Mouse (Mus musculus): ENCODE data around the gene Bhlhb9. TPM values are rescaled to one million over a fixed set of nuclear protein-coding genes. Genes with fewer than 3 reads are reported as not detected.

The Bhlhb9 gene
- total and polyA plus RNA-seq, 3 experiments = 0.01 TPM; not detected in 2

DNA sequence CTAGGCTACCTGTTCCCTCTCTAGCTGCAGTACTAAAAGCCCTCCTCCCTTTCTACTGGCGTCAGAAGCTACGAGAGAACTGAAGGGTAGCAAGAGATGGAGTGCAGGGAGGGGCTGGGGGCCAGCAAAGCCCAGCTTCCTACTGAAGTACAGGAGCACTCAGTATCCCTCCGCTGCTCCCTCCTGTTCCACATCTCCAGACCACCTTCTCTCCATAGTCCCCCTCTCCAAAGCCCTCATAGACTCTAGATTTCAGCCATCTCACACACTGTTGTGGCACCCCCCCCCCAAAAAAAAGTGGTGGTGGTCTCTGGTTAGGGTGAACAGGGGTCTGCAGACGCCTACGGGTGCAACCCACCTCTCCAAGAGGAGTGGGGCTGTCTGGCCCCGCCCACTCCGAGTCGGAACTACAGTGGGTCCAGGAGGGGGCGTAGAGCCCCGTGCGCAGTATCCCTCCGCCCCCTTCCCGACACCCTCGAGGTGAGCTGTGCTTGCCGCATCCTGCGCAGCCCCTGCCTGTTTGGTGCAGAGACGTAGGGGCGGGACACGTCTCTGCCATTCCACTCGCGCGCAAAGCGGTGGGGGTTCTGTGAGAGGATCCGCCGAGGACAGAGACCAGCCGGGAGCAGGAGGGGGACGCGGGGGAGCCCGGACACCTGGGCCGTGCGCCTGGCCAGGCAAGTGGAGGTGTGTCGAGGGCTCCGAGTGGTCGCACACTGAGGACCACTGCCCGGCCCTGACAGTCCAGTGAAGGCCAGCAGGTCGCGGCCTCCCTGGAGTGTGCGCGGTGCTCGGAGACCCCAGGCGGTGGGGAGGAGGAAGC is 88.2 kb downstream of the Bhlhb9 start:
- Histone ChIP-seq H3K9ac (ENCODE audit: control insufficient read depth, low read depth, low read length, poor library complexity, severe bottlenecking) (no peak overlapping the region), H3K27me3 (ENCODE audit: control insufficient read depth in 1 of 2, insufficient read depth in 2 of 2, low read length in 2 of 2) (no peaks in the 10 kb centered on the region; a peak in 1 of 4 replicates), H3K9me3 (replicated peaks; ENCODE audit: insufficient read depth, low read length) (no peaks in the 10 kb centered on the region), H3K27ac (ENCODE audit: control insufficient read depth, low read depth, low read length) (no peak overlapping the region), H3K4me1 (ENCODE audit: control insufficient read depth in 1 of 2, insufficient read depth in 2 of 2, low read length in 2 of 2) (no peaks in the 10 kb centered on the region), H3K4me3 (ENCODE audit: control insufficient read depth in 1 of 2, insufficient read depth in 1 of 2, low read depth in 2 of 2, low read length in 2 of 2) (no peak overlapping the region), H3K36me3 (ENCODE audit: control insufficient read depth in 1 of 2, insufficient read depth in 2 of 2, low read length in 2 of 2) (no peaks in the 10 kb centered on the region), H3K79me2 (ENCODE audit: control insufficient read depth, insufficient read depth, low read length, poor library complexity) (no peaks in the 10 kb centered on the region)
- DNase-seq (ENCODE audit: low read depth, low spot score) = no peak
- TF ChIP-seq JUND (IDR thresholded peaks at IDR 0.05; ENCODE audit: low read depth, low read length) (no peak), USF1 (IDR thresholded peaks at IDR 0.05; ENCODE audit: low read depth, low read length) (no peak), MAZ (IDR thresholded peaks at IDR 0.05; ENCODE audit: low read depth, low read length) (no peak), HCFC1 (IDR thresholded peaks at IDR 0.05; ENCODE audit: low read depth, low read length) (no peak), TAL1 (IDR thresholded peaks at IDR 0.05; ENCODE audit: low read length) (no peak), RAD21 (IDR thresholded peaks at IDR 0.05; ENCODE audit: low read depth, low read length) (no peak), MYC (IDR thresholded peaks at IDR 0.05; ENCODE audit: low read depth, low read length) (no peak), KAT2A (conservative IDR thresholded peaks at IDR 0.05; ENCODE audit: low read depth, low read length) (no peak), MYB (IDR thresholded peaks at IDR 0.05; ENCODE audit: low read depth, low read length) (no peak), ETS1 (IDR thresholded peaks at IDR 0.05; ENCODE audit: low read depth, low read length) (no peak), ZMIZ1 (IDR thresholded peaks at IDR 0.05; ENCODE audit: low read depth, low read length) (no peak), BHLHE40 (IDR thresholded peaks at IDR 0.05; ENCODE audit: borderline replicate concordance, low read depth, low read length) (no peak), MXI1 (IDR thresholded peaks at IDR 0.05; ENCODE audit: low read depth, low read length) (no peak), POLR2A (IDR thresholded peaks at IDR 0.05; ENCODE audit: control insufficient read depth in 1 of 2, insufficient read depth in 1 of 2, low read depth in 1 of 2, low read length in 2 of 2, poor library complexity in 1 of 2) (no peak), E2F4 (IDR thresholded peaks at IDR 0.05; ENCODE audit: borderline replicate concordance, low read depth, low read length) (no peak), CHD1 (IDR thresholded peaks at IDR 0.05; ENCODE audit: low read depth, low read length) (no peak), ELF1 (IDR thresholded peaks at IDR 0.05; ENCODE audit: low read depth, low read length) (no peak), EP300 (IDR thresholded peaks at IDR 0.05; ENCODE audit: low read depth in 1 of 2, low read length in 2 of 2) (no peak)

DNA sequence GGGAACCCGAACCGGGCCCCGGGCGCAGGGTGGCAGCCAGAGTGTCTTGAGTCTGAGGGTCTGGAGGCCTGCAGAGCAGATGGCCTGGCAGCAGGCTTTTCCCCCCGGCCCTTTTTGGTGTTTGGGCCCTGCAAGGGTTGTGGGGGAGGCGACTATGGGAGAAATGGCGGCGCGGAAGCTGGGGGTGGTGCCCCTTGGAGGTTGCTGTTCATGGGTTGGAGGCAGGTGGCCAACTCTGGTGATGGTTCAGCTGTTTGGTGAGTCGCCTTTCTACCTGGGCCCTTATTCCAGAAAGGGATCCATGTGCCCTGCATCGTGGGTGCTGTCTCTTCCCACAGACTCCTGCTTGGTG is 88.8 kb downstream of the Bhlhb9 start:
- Histone ChIP-seq H3K79me2 (ENCODE audit: control insufficient read depth, insufficient read depth, low read length, poor library complexity) (no peaks in the 10 kb centered on the region), H3K9me3 (replicated peaks; ENCODE audit: insufficient read depth, low read length) (no peaks in the 10 kb centered on the region), H3K4me3 (ENCODE audit: control insufficient read depth in 1 of 2, insufficient read depth in 1 of 2, low read depth in 2 of 2, low read length in 2 of 2) (no peak overlapping the region), H3K9ac (ENCODE audit: control insufficient read depth, low read depth, low read length, poor library complexity, severe bottlenecking) (no peak overlapping the region), H3K4me1 (ENCODE audit: control insufficient read depth in 1 of 2, insufficient read depth in 2 of 2, low read length in 2 of 2) (no peaks in the 10 kb centered on the region), H3K27me3 (ENCODE audit: control insufficient read depth in 1 of 2, insufficient read depth in 2 of 2, low read length in 2 of 2) (no peaks in the 10 kb centered on the region; a peak in 1 of 4 replicates), H3K36me3 (ENCODE audit: control insufficient read depth in 1 of 2, insufficient read depth in 2 of 2, low read length in 2 of 2) (no peaks in the 10 kb centered on the region), H3K27ac (ENCODE audit: control insufficient read depth, low read depth, low read length) (no peak overlapping the region)
- no peak for DNase-seq (ENCODE audit: low read depth, low spot score)
- TF ChIP-seq GATA1 (IDR thresholded peaks at IDR 0.05; ENCODE audit: low read depth, low read length) (no peak), CTCF (IDR thresholded peaks at IDR 0.05 in 2 of 3, conservative IDR thresholded peaks at IDR 0.05 in 1 of 3; ENCODE audit: control insufficient read depth in 1 of 3, insufficient read depth in 1 of 3, low read depth in 2 of 3, low read length in 3 of 3, poor library complexity in 1 of 3, severe bottlenecking in 1 of 3) (no peak), ZNF384 (IDR thresholded peaks at IDR 0.05; ENCODE audit: low read depth, low read length) (no peak), MXI1 (IDR thresholded peaks at IDR 0.05; ENCODE audit: low read depth, low read length) (no peak), NRF1 (IDR thresholded peaks at IDR 0.05; ENCODE audit: insufficient read depth, low read depth, low read length, poor library complexity, severe bottlenecking) (no peak), CHD1 (IDR thresholded peaks at IDR 0.05; ENCODE audit: low read depth, low read length) (no peak), MYC (IDR thresholded peaks at IDR 0.05; ENCODE audit: low read depth, low read length) (no peak), CHD2 (IDR thresholded peaks at IDR 0.05; ENCODE audit: low read length) (no peak), UBTF (IDR thresholded peaks at IDR 0.05; ENCODE audit: borderline replicate concordance, insufficient read depth, low read depth, low read length) (no peak), USF2 (IDR thresholded peaks at IDR 0.05; ENCODE audit: borderline replicate concordance in 1 of 2, insufficient read depth in 1 of 2, low read depth in 1 of 2, low read length in 2 of 2) (no peak), TBP (IDR thresholded peaks at IDR 0.05; ENCODE audit: low read depth, low read length) (no peak), POLR2AphosphoS2 (IDR thresholded peaks at IDR 0.05; ENCODE audit: low read length) (no peak), EP300 (IDR thresholded peaks at IDR 0.05; ENCODE audit: low read depth in 1 of 2, low read length in 2 of 2) (no peak), USF1 (IDR thresholded peaks at IDR 0.05; ENCODE audit: low read depth, low read length) (no peak)
